7 mouse cellular contexts compared by ENCODE assay signal in genomic region chr11:87108755-87109518, GRCm38 (mm10). TPM values are rescaled to one million over a fixed set of nuclear protein-coding genes. Genes with fewer than 3 reads are reported as not detected.
DNase-seq lines count a peak whose midpoint lies in the region; ATAC-seq and TF ChIP-seq lines count a peak whose summit lies in the region.

Ska2 (plus strand) TSS chr11:87109234.

- no peak; the same call in 1 of the 2 replicates for TF ChIP-seq POLR2A in small intestine, adult 2 months (IDR thresholded peaks at IDR 0.05; ENCODE audit: low read depth, low read length)

- peak; percentile 97 for DNase-seq in adrenal gland, postnatal 10 days
- peak; percentile 98 for DNase-seq in embryonic facial prominence, embryonic 10.5 days (ENCODE audit: low spot score)
- DNase-seq in gonadal fat pad, adult 2 months (ENCODE audit: low read depth), result peak; percentile 97
- DNase-seq in left cerebral cortex, postnatal 4 days, result peak; percentile 98

- H3K4me2 ChIP-seq in intestine, postnatal 0 days (replicated peaks; ENCODE audit: low read depth), result peak within 1 kb of the TSS; percentile 81
- H3K4me2 ChIP-seq in midbrain, embryonic 12.5 days (replicated peaks), result peak within 1 kb of the TSS; percentile 65

- H3K4me3 ChIP-seq in embryonic facial prominence, embryonic 10.5 days, result peak within 1 kb of the TSS; percentile 96
- peak within 1 kb of the TSS; percentile 93 for H3K4me3 ChIP-seq in intestine, postnatal 0 days (ENCODE audit: low read depth, low read length)
- peak within 1 kb of the TSS; percentile 98 for H3K4me3 ChIP-seq in midbrain, embryonic 12.5 days
- peak within 1 kb of the TSS; percentile 74 for H3K4me3 ChIP-seq in small intestine, adult 2 months (ENCODE audit: low read depth, low read length)

- peak within 1 kb of the TSS; percentile 74 for H3K9ac ChIP-seq in intestine, postnatal 0 days (ENCODE audit: low read depth, low read length)
- H3K9ac ChIP-seq in midbrain, embryonic 12.5 days (replicated peaks), result peak within 1 kb of the TSS; percentile 92

- peaks cover 53% of the 10 kb centered on the region for H3K36me3 ChIP-seq in embryonic facial prominence, embryonic 10.5 days (replicated peaks)
- peaks cover 14% of the 10 kb centered on the region for H3K36me3 ChIP-seq in intestine, postnatal 0 days (ENCODE audit: control insufficient read depth, insufficient read depth)
- peaks cover 34% of the 10 kb centered on the region for H3K36me3 ChIP-seq in midbrain, embryonic 12.5 days
- peaks cover 2% of the 10 kb centered on the region for H3K36me3 ChIP-seq in small intestine, adult 2 months (ENCODE audit: control insufficient read depth, insufficient read depth, low read length)

- H3K9me3 ChIP-seq in embryonic facial prominence, embryonic 10.5 days, result no peaks in the 10 kb centered on the region
- no peaks in the 10 kb centered on the region for H3K9me3 ChIP-seq in intestine, postnatal 0 days (ENCODE audit: control insufficient read depth)
- no peaks in the 10 kb centered on the region for H3K9me3 ChIP-seq in midbrain, embryonic 12.5 days

- no peak for TF ChIP-seq CTCF in intestine, postnatal 0 days (IDR thresholded peaks at IDR 0.05; ENCODE audit: low read depth)
- TF ChIP-seq CTCF in small intestine, adult 2 months (IDR thresholded peaks at IDR 0.05; ENCODE audit: extremely low read depth, insufficient read length, insufficient replicate concordance, low read depth, low read length), result no peak

- H3K27me3 ChIP-seq in embryonic facial prominence, embryonic 10.5 days (replicated peaks; ENCODE audit: low read depth, poor library complexity, severe bottlenecking), result no peaks in the 10 kb centered on the region
- no peaks in the 10 kb centered on the region for H3K27me3 ChIP-seq in intestine, postnatal 0 days (replicated peaks; ENCODE audit: control insufficient read depth, insufficient read depth, low read length)
- no peaks in the 10 kb centered on the region for H3K27me3 ChIP-seq in midbrain, embryonic 12.5 days
- H3K27me3 ChIP-seq in small intestine, adult 2 months (ENCODE audit: control insufficient read depth, insufficient read depth, low read length), result no peaks in the 10 kb centered on the region

- H3K4me1 ChIP-seq in embryonic facial prominence, embryonic 10.5 days, result peaks cover 35% of the 10 kb centered on the region
- no peaks in the 10 kb centered on the region for H3K4me1 ChIP-seq in intestine, postnatal 0 days (replicated peaks; ENCODE audit: control insufficient read depth, insufficient read depth, low read length)
- H3K4me1 ChIP-seq in midbrain, embryonic 12.5 days, result peaks cover 28% of the 10 kb centered on the region
- no peaks in the 10 kb centered on the region for H3K4me1 ChIP-seq in small intestine, adult 2 months (ENCODE audit: control insufficient read depth, insufficient read depth, insufficient read length, low read length)

- H3K27ac ChIP-seq in embryonic facial prominence, embryonic 10.5 days (replicated peaks), result peak within 1 kb of the TSS; percentile 100
- peak within 1 kb of the TSS; percentile 76 for H3K27ac ChIP-seq in intestine, postnatal 0 days (ENCODE audit: low read depth, low read length)
- H3K27ac ChIP-seq in midbrain, embryonic 12.5 days (replicated peaks), result peak within 1 kb of the TSS; percentile 95
- peak within 1 kb of the TSS; percentile 76 for H3K27ac ChIP-seq in small intestine, adult 2 months (ENCODE audit: insufficient read depth, low read depth, low read length)

- intact Hi-C loops in left cerebral cortex, postnatal 4 days (cut with DNase I), result no loop called here

- under 1% methylated on average over 40 of the region's 40 CpGs for WGBS in embryonic facial prominence, embryonic 10.5 days
- WGBS in intestine, postnatal 0 days, result under 1% methylated on average over 40 of the region's 40 CpGs
- under 1% methylated on average over 40 of the region's 40 CpGs for WGBS in midbrain, embryonic 12.5 days
- under 1% methylated on average over 40 of the region's 40 CpGs for WGBS in small intestine, adult 2 months

- ATAC-seq in intestine, postnatal 0 days, result peak; percentile 99
- peak; percentile 99 for ATAC-seq in midbrain, embryonic 12.5 days (ENCODE audit: low FRiP score, low read depth)

RNA-seq across cellular contexts. Expression of gene Ska2, which starts in this region (rescaled TPM):
- 10 to 100 TPM; 10.3 to 11.0 TPM for total RNA-seq in adrenal gland, postnatal 10 days (2021)
- polyA plus RNA-seq in embryonic facial prominence, embryonic 10.5 days (2016; fragmentation: Nextera tagmentation; extraction: Ambion mirVana), result 105 and 111 TPM in 2 replicates
- 3.2 and 3.8 TPM in 2 replicates for polyA plus RNA-seq in gonadal fat pad, adult 2 months (2012; rRNA removed)
- polyA plus RNA-seq in intestine, postnatal 0 days (2015; fragmentation: Nextera tagmentation; extraction: Ambion mirVana), result 11.3 and 12.4 TPM in 2 replicates
- 10 to 100 TPM; 28.3 to 28.9 TPM for total RNA-seq in left cerebral cortex, postnatal 4 days (2021)
- polyA plus RNA-seq in midbrain, embryonic 12.5 days (2016; fragmentation: Nextera tagmentation; extraction: Ambion mirVana), result 93.4 and 99.6 TPM in 2 replicates
- polyA plus RNA-seq in small intestine, adult 2 months (2012; rRNA removed), result 0.69 and 1.0 TPM in 2 replicates

Comparison
In these comparisons a context has a peak if more than half of its experiments do, and no peak if none do; other contexts are left out.
1. Peak in every context shown above with its lines: DNase-seq, ATAC-seq, H3K4me3 ChIP-seq and H3K27ac ChIP-seq.